12 mouse cellular contexts compared by ENCODE assay signal in the genomic region with DNA sequence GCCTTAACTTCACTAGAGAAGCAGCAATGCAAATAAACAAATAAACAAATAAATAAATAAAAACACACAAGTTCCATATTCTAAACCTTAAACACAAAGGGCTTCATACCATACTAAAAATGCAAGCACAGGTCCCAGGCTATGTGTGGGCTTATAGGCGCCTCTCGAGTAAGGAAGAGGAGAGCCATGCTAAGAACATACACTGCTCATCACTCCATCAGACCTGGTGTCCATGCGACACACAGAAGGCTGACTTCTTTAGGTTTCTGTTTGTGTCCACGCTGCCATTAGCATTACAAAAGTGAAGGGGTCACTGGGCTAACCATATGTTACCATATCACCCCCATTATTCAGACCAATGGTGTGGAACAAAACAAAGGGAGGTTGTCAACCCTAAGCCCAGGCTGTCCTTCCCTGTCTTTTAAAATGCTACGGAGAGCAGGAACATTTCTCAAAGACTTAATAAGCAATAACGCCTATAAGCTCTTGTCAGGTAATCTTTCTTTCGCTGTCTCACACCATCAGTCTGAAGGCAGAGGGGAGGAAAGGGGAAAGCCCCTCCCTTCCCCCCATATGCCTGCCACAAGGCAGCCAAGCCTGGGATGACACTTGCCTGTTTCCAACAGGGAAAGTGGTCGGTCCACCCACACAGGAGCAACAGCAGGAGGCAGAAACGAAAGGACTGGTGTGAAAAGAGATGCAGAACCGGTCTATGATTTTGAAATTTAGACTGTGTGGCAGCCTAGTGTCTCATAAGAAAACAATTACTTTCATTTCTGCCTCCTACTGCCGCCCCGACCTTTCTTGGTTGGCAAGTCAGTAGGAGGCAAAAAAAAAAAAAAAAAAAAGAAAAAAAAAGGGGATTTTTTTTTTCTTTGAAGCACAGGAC.
A peak's percentile ranks its signal among the peaks of the same experiment; 100 is the strongest.
DNase-seq lines count a peak whose midpoint lies in the region; ATAC-seq and TF ChIP-seq lines count a peak whose summit lies in the region.
"Had no signal": no experiment of that assay in that cellular context is flagged by ENCODE, and none has a peak within 500 bp of the region (broad histone marks: within the 10 kb centered on the region; RNA-seq: fewer than 3 reads in every experiment).

No protein-coding gene starts in this region.

- H3K27me3 ChIP-seq in midbrain, embryonic 10.5 days (ENCODE audit: low read depth, poor library complexity, severe bottlenecking), result no peaks in the 10 kb centered on the region
- no peaks in the 10 kb centered on the region for H3K27me3 ChIP-seq in midbrain, postnatal 0 days (ENCODE audit: insufficient read depth, low read length)
- H3K27me3 ChIP-seq in forebrain, embryonic 11.5 days (ENCODE audit: control insufficient read depth, insufficient read depth, low read length), result no peaks in the 10 kb centered on the region

- ATAC-seq in midbrain, postnatal 0 days (ENCODE audit: low FRiP score), result no peak
- ATAC-seq in forebrain, embryonic 11.5 days (replicated peaks; ENCODE audit: low FRiP score), result peak; percentile 63
- peak; percentile 66 for ATAC-seq in megakaryocyte, adult 5-6 weeks (ENCODE audit: poor library complexity, severe bottlenecking)

- H3K9ac ChIP-seq in midbrain, postnatal 0 days (replicated peaks; ENCODE audit: low read length, poor library complexity, severe bottlenecking), result no peak overlapping the region
- H3K9ac ChIP-seq in forebrain, embryonic 11.5 days (ENCODE audit: low read length), result no peak overlapping the region

- no peaks in the 10 kb centered on the region for H3K9me3 ChIP-seq in midbrain, embryonic 10.5 days (replicated peaks)
- no peaks in the 10 kb centered on the region for H3K9me3 ChIP-seq in midbrain, postnatal 0 days (ENCODE audit: low read length)
- H3K9me3 ChIP-seq in forebrain, embryonic 11.5 days (ENCODE audit: control insufficient read depth, low read length), result no peaks in the 10 kb centered on the region

- no peak for TF ChIP-seq CTCF in midbrain, postnatal 0 days (IDR thresholded peaks at IDR 0.05)
- TF ChIP-seq CTCF in olfactory bulb, adult 2 months (IDR thresholded peaks at IDR 0.05; ENCODE audit: insufficient read depth, low read depth, low read length), result no peak

- 38% methylated on average over 12 of the region's 12 CpGs for WGBS in midbrain, embryonic 10.5 days
- WGBS in midbrain, postnatal 0 days, result 28% methylated on average over 12 of the region's 12 CpGs
- WGBS in forebrain, embryonic 11.5 days, result 51% methylated on average over 12 of the region's 12 CpGs
- WGBS in olfactory bulb, adult 2 months, result 64% methylated on average over 12 of the region's 12 CpGs

- DNase-seq in midbrain, embryonic 10.5 days (ENCODE audit: low spot score), result peak; percentile 46
- no peak for DNase-seq in midbrain, postnatal 0 days (ENCODE audit: low spot score)
- DNase-seq in forebrain, embryonic 11.5 days (ENCODE audit: low spot score), result no peak
- DNase-seq in right cerebral cortex, postnatal 36 days (ENCODE audit: low spot score in 2 of 2), result no peak
- DNase-seq in kidney, postnatal 25 days, result no peak
- DNase-seq in heart, postnatal 25 days (ENCODE audit: low spot score), result no peak
- DNase-seq: adrenal gland, postnatal 14 days; cerebellum, postnatal 25 days; lung, postnatal 10 days had no signal

- no peak overlapping the region for H3K4me2 ChIP-seq in midbrain, postnatal 0 days (ENCODE audit: low read depth, low read length, poor library complexity, severe bottlenecking)
- H3K4me2 ChIP-seq in forebrain, embryonic 11.5 days (ENCODE audit: low read depth, low read length, severe bottlenecking), result no peak overlapping the region

- no peaks in the 10 kb centered on the region for H3K36me3 ChIP-seq in midbrain, embryonic 10.5 days
- no peaks in the 10 kb centered on the region for H3K36me3 ChIP-seq in midbrain, postnatal 0 days (ENCODE audit: insufficient read depth, low read length)
- H3K36me3 ChIP-seq in forebrain, embryonic 11.5 days (ENCODE audit: control insufficient read depth, insufficient read depth, low read length), result no peaks in the 10 kb centered on the region

- intact Hi-C loops in heart, postnatal 25 days (cut with DNase I), result loop anchor here (5.0 kb wide), 1 partner anchor 63 kb away; a partner anchor contains a TSS

- TF ChIP-seq POLR2A in olfactory bulb, adult 2 months (IDR thresholded peaks at IDR 0.05; ENCODE audit: insufficient read depth, low read depth, low read length), result no peak

- H3K4me1 ChIP-seq in midbrain, embryonic 10.5 days, result peaks cover 26% of the 10 kb centered on the region
- H3K4me1 ChIP-seq in midbrain, postnatal 0 days (ENCODE audit: insufficient read depth, low read length), result no peaks in the 10 kb centered on the region
- H3K4me1 ChIP-seq in forebrain, embryonic 11.5 days (replicated peaks; ENCODE audit: control insufficient read depth, insufficient read depth, low read length), result 0 out of 2 replicates have a peak, but pooled peaks cover 3% of the 10 kb centered on the region
- H3K4me1 ChIP-seq in olfactory bulb, adult 2 months (ENCODE audit: control insufficient read depth, insufficient read depth, low read length), result peaks cover 3% of the 10 kb centered on the region

- H3K27ac ChIP-seq in midbrain, embryonic 10.5 days (replicated peaks), result peak overlapping the region; percentile 83
- no peak overlapping the region for H3K27ac ChIP-seq in midbrain, postnatal 0 days (ENCODE audit: low read depth, low read length)
- H3K27ac ChIP-seq in forebrain, embryonic 11.5 days (ENCODE audit: low read depth, low read length), result peak overlapping the region; percentile 19; the same call in 1 of the 2 replicates
- H3K27ac ChIP-seq in olfactory bulb, adult 2 months (ENCODE audit: insufficient read depth, low read depth, low read length), result 0 out of 2 replicates have a peak overlapping the region, but pooled peaks have one; percentile 8
- H3K27ac ChIP-seq: left cerebral cortex, adult 2 months had no signal

- peak overlapping the region; percentile 30; the same call in 1 of the 2 replicates for H3K4me3 ChIP-seq in midbrain, embryonic 10.5 days
- H3K4me3 ChIP-seq in midbrain, postnatal 0 days (ENCODE audit: low read depth, low read length), result no peak overlapping the region
- H3K4me3 ChIP-seq in forebrain, embryonic 11.5 days (ENCODE audit: low read depth, low read length), result no peak overlapping the region
- no peak overlapping the region for H3K4me3 ChIP-seq in olfactory bulb, adult 2 months (ENCODE audit: insufficient read depth, low read depth, low read length)
- H3K4me3 ChIP-seq: left cerebral cortex, adult 2 months had no signal
